Mouse (Mus musculus) embryonic stem cell, embryonic (primary cell): ENCODE measurements around the gene Dixdc1.
"Not testable (repeated sequence)": the region's sequence is repeated elsewhere in the genome, so short reads cannot be mapped to it uniquely, and the experiment has no call there.

Experiments used
- CTCF ChIA-PET, 4 experiments: fragments of 300-600 bp in 2 of 4; fragments of 350-600 bp in 2 of 4; sonication (Branson Sonifier 250); formaldehyde crosslinking; loops; one replicate each; lab custom pipeline; 2022; ENCODE audit warnings: inconsistent platforms in 2 of 4; lab: Charles Lee
- POLR2A ChIA-PET, 4 experiments: fragments of 300-600 bp in 2 of 4; fragments of 350-600 bp in 2 of 4; sonication (Branson Sonifier 250); formaldehyde crosslinking; loops; one replicate each; lab custom pipeline; 2022; ENCODE audit warnings: antibody characterized with exemption in 4 of 4, inconsistent platforms in 1 of 4; lab: Charles Lee

Dixdc1 gene

GRCm38 (mm10) chr9:50659392-50660217 lies 79.7 kb downstream of the Dixdc1 start, which contains the start of gene Dlat:
Gene Dlat (minus strand): TSS chr9:50659780.
- ChIA-PET CTCF (interaction anchor here in 1 of 4 experiments (1.2 to 1.3 kb wide), 3 partner anchors 11 to 108 kb away, joined by 3 to 6 read pairs (median 4); partner anchors contain the start of gene Fdxacb1), POLR2A (interaction anchor here in 3 of 4 experiments (0.5 to 4.2 kb wide), 21 partner anchors 9 to 208 kb away, joined by 3 to 20 read pairs (median 4); partner anchors contain the start of genes Fdxacb1 (in 2 of the 3), Sdhd (in 2 of the 3), Timm8b (in 2 of the 3) and 2310030G06Rik (in 1 of the 3))

- ChIA-PET POLR2A (interaction anchor here in 3 of 4 experiments (0.7 to 4.2 kb wide), 17 partner anchors 9 to 207 kb away, joined by 3 to 20 read pairs (median 4); partner anchors contain the start of genes Sdhd (in 3 of the 3), Timm8b (in 3 of the 3), Nkapd1 (in 2 of the 3) and Pih1d2 (in 2 of the 3)), CTCF (interaction anchor here in 2 of 4 experiments (0.6 to 1.3 kb wide), 5 partner anchors 8 to 131 kb away, joined by 3 to 6 read pairs (median 4); partner anchors contain the start of genes Fdxacb1 (in 1 of the 2) and Pts (in 1 of the 2))
These were observed 80.4 kb downstream of the Dixdc1 start for GRCm38 (mm10) chr9:50658941-50659388.

- POLR2A ChIA-PET, result interaction anchor here in 3 of 4 experiments (0.6 to 4.2 kb wide), 16 partner anchors 8 to 207 kb away, joined by 3 to 20 read pairs (median 4); partner anchors contain the start of genes Nkapd1 (in 2 of the 3), Pih1d2 (in 2 of the 3), Sdhd (in 2 of the 3) and Timm8b (in 2 of the 3)
- CTCF ChIA-PET, result interaction anchor here in 2 of 4 experiments (0.6 to 1.3 kb wide), 5 partner anchors 7 to 130 kb away, joined by 3 to 6 read pairs (median 4); partner anchors contain the start of genes Fdxacb1 (in 1 of the 2) and Pts (in 1 of the 2)
These were observed 80.9 kb downstream of the Dixdc1 start for GRCm38 (mm10) chr9:50658391-50658790.

GRCm38 (mm10) chr9:50650503-50650902 lies 88.8 kb downstream of the Dixdc1 start:
- ChIA-PET CTCF (interaction anchor here in 2 of 4 experiments (0.7 to 0.8 kb wide), 2 partner anchors 54 to 117 kb away, joined by 3 to 4 read pairs; partner anchors contain the start of gene Fdxacb1 (in 1 of the 2)), POLR2A (interaction anchor here in 3 of 4 experiments (0.6 to 4.7 kb wide), 5 partner anchors 8 to 46 kb away, joined by 3 to 19 read pairs (median 3); partner anchors contain the start of genes Dlat (in 2 of the 3), Nkapd1 (in 1 of the 3) and Pih1d2 (in 1 of the 3))

- ChIA-PET POLR2A (interaction anchor here (0.6 to 4.7 kb wide), 15 partner anchors 12 to 210 kb away, joined by 3 to 19 read pairs (median 3); partner anchors contain the start of genes Sdhd (in 3 of the 4), Timm8b (in 3 of the 4), Dlat (in 2 of the 4) and 2310030G06Rik (in 1 of the 4)), CTCF (interaction anchor here in 2 of 4 experiments (0.5 to 1.3 kb wide), 5 partner anchors 30 to 1428 kb away, joined by 3 to 4 read pairs (median 3); partner anchors contain the start of genes Nkapd1 (in 1 of the 2), Pih1d2 (in 1 of the 2) and Pts (in 1 of the 2))
These were observed 92.4 kb downstream of the Dixdc1 start for GRCm38 (mm10) chr9:50646826-50647370.

- CTCF ChIA-PET, result interaction anchor here in 1 of 4 experiments (1.4 kb wide), 1 partner anchor 182 kb away, joined by 3 read pairs; no protein-coding TSS in a partner anchor
- POLR2A ChIA-PET, result interaction anchor here in 1 of 4 experiments (0.9 to 1.3 kb wide), 3 partner anchors 25 to 31 kb away, joined by 3 to 4 read pairs (median 3); no protein-coding TSS in a partner anchor
These were observed 105.0 kb downstream of the Dixdc1 start for GRCm38 (mm10) chr9:50634270-50634669.

- ChIA-PET CTCF (interaction anchor here in 3 of 4 experiments (0.6 to 1.4 kb wide), 4 partner anchors 65 to 181 kb away, joined by 3 to 5 read pairs (median 4); partner anchors contain the start of gene Pts (in 2 of the 3)), POLR2A (interaction anchor here in 1 of 4 experiments (1.0 to 1.3 kb wide), 4 partner anchors 16 to 29 kb away, joined by 3 to 5 read pairs (median 3); partner anchors contain the start of genes Nkapd1, Pih1d2, Sdhd and Timm8b)
These were observed 106.3 kb downstream of the Dixdc1 start for GRCm38 (mm10) chr9:50633059-50633458.

- CTCF ChIA-PET, result interaction anchor here in 2 of 4 experiments (0.7 to 1.2 kb wide), 3 partner anchors 13 to 104 kb away, joined by 3 to 4 read pairs (median 4); partner anchors contain the start of gene Pts (in 2 of the 2)
- POLR2A ChIA-PET, result interaction anchor here in 2 of 4 experiments (0.7 to 1.2 kb wide), 4 partner anchors 15 to 19 kb away, joined by 3 to 5 read pairs (median 4); partner anchors contain the start of genes Nkapd1 (in 2 of the 2) and Pih1d2 (in 2 of the 2)
These were observed 107.2 kb downstream of the Dixdc1 start for GRCm38 (mm10) chr9:50632016-50632688.

- CTCF ChIA-PET, result not testable (repeated sequence)
These were observed 108.4 kb downstream of the Dixdc1 start for GRCm38 (mm10) chr9:50630903-50631302.

GRCm38 (mm10) chr9:50617794-50618330 lies 121.5 kb downstream of the Dixdc1 start:
- ChIA-PET CTCF (no interaction called here), POLR2A (interaction anchor here in 3 of 4 experiments (0.6 to 2.8 kb wide), 20 partner anchors 10 to 1132 kb away, joined by 3 to 26 read pairs (median 4); partner anchors contain the start of genes Sdhd (in 3 of the 3), Timm8b (in 3 of the 3), Dlat (in 1 of the 3) and Ttc12 (in 1 of the 3))

More at GRCm38 (mm10) chr9:50630903-50631302, 108.4 kb downstream of the Dixdc1 start:
- POLR2A ChIA-PET, result not testable (repeated sequence)

GRCm38 (mm10) chr9:50616766-50617603 lies 122.3 kb downstream of the Dixdc1 start, which contains the start of the genes Pih1d2 and Nkapd1:
Gene Pih1d2 (plus strand): TSS chr9:50617321.
Gene Nkapd1 (minus strand): TSS chr9:50617464.
- ChIA-PET POLR2A (interaction anchor here (0.6 to 2.8 kb wide), 34 partner anchors 9 to 1487 kb away, joined by 3 to 26 read pairs (median 4); partner anchors contain the start of genes Sdhd (in 4 of the 4), Timm8b (in 4 of the 4), Dlat (in 2 of the 4) and Dixdc1 (in 1 of the 4)), CTCF (interaction anchor here in 2 of 4 experiments (0.5 to 1.0 kb wide), 4 partner anchors 30 to 306 kb away, joined by 3 to 5 read pairs (median 4); partner anchors contain the start of gene Pts (in 1 of the 2))

- ChIA-PET POLR2A (interaction anchor here in 2 of 4 experiments (0.7 to 2.8 kb wide), 13 partner anchors 8 to 123 kb away, joined by 3 to 26 read pairs (median 5); partner anchors contain the start of genes Dlat (in 2 of the 2), Sdhd (in 2 of the 2), Timm8b (in 2 of the 2) and Dixdc1 (in 1 of the 2)), CTCF (interaction anchor here in 1 of 4 experiments (1.0 kb wide), 1 partner anchor 31 kb away, joined by 3 read pairs; no protein-coding TSS in a partner anchor)
These were observed 123.2 kb downstream of the Dixdc1 start for GRCm38 (mm10) chr9:50616161-50616560.
